Mouse (Mus musculus) retina, postnatal 1 day (tissue): ENCODE measurements around the gene Lsm6.

Experiments
- DNase-seq: peaks from one replicate; pipeline ENCODE4 v3.0.0-alpha.2; 2012

Lsm6 gene

GRCm38 (mm10) chr8:78801201-78801600, 19.7 kb downstream of the Lsm6 start:
- no peak for DNase-seq

GRCm38 (mm10) chr8:78798671-78799070, 22.3 kb downstream of the Lsm6 start:
- DNase-seq, result no peak

GRCm38 (mm10) chr8:78797985-78798384, 23.0 kb downstream of the Lsm6 start:
- no peak for DNase-seq

- no peak for DNase-seq
These were observed 27.7 kb downstream of the Lsm6 start for GRCm38 (mm10) chr8:78793231-78793630.

GRCm38 (mm10) chr8:78776816-78777215, 44.1 kb downstream of the Lsm6 start:
- DNase-seq, result no peak

- no peak for DNase-seq
These were observed 49.7 kb downstream of the Lsm6 start for GRCm38 (mm10) chr8:78771256-78771655.

GRCm38 (mm10) chr8:78770584-78770983, 50.4 kb downstream of the Lsm6 start:
- no peak for DNase-seq

- no peak for DNase-seq
These were observed 55.4 kb downstream of the Lsm6 start for GRCm38 (mm10) chr8:78765556-78765955.

GRCm38 (mm10) chr8:78764976-78765375, 56.0 kb downstream of the Lsm6 start:
- DNase-seq, result no peak

GRCm38 (mm10) chr8:78759139-78759538, 61.8 kb downstream of the Lsm6 start:
- no peak for DNase-seq

GRCm38 (mm10) chr8:78754986-78755385, 66.0 kb downstream of the Lsm6 start:
- no peak for DNase-seq
